Mouse (Mus musculus) hindbrain, embryonic 14.5 days (tissue): Measurements from ENCODE around the gene Cgn. TPM values are rescaled to one million over a fixed set of nuclear protein-coding genes. Genes with fewer than 3 reads are reported as not detected.

Source experiments
- ATAC-seq: fragments of 200-750 bp; cut with Nextera tagmentation; 2 replicates; pipeline ENCODE4 v1.8.0; 2017; ENCODE audit warnings: moderate number of reproducible peaks, mild to moderate bottlenecking, moderate TSS enrichment, moderate library complexity; ENCODE audit not compliant: low FRiP score
- DNase-seq: peaks from one replicate; pipeline ENCODE4 v3.0.0-alpha.2; 2015; ENCODE audit warnings: low spot score
- H3K27ac ChIP-seq: fragments of 300-500 bp; sonication (generic); 2 replicates; pipeline ENCODE4 v1.5.1; 2014; ENCODE audit warnings: mild to moderate bottlenecking, moderate library complexity
- H3K27me3 ChIP-seq: fragments of 300-500 bp; sonication (generic); 2 replicates; pipeline ENCODE4 v1.6.1; 2014; ENCODE audit warnings: mild to moderate bottlenecking, low read length, mixed read lengths; ENCODE audit not compliant: control insufficient read depth, insufficient read depth
- H3K36me3 ChIP-seq: fragments of 300-500 bp; sonication (generic); replicated peaks from 2 replicates; pipeline ENCODE4 v1.6.1; 2014; ENCODE audit not compliant: control insufficient read depth, insufficient read depth
- H3K4me1 ChIP-seq: fragments of 300-500 bp; sonication (generic); replicated peaks from 2 replicates; pipeline ENCODE4 v1.6.1; 2014; ENCODE audit warnings: antibody characterized with exemption, low read length, mixed read lengths; ENCODE audit not compliant: control insufficient read depth, insufficient read depth
- H3K4me2 ChIP-seq: fragments of 300-500 bp; sonication (generic); replicated peaks from 2 replicates; pipeline ENCODE4 v1.6.1; 2014; ENCODE audit warnings: mild to moderate bottlenecking, moderate library complexity
- H3K4me3 ChIP-seq: fragments of 300-500 bp; sonication (generic); replicated peaks from 2 replicates; pipeline ENCODE4 v1.5.1; 2014; ENCODE audit warnings: mild to moderate bottlenecking, low read length
- H3K9ac ChIP-seq: fragments of 300-500 bp; sonication (generic); 2 replicates; pipeline ENCODE4 v1.6.1; 2014
- H3K9me3 ChIP-seq: fragments of 300-500 bp; sonication (generic); 2 replicates; pipeline ENCODE4 v1.6.1; 2016; ENCODE audit warnings: low read length; ENCODE audit not compliant: control insufficient read depth
- WGBS: fragments of 180-500 bp; shearing (Covaris S2); extraction: QIAGEN DNeasy Blood & Tissue Kit; methylation state at CpG from one replicate; pipeline ENCODE4 v1.1.7; 2014; 5-methylcytosine and 5-hydroxymethylcytosine counted together
- polyA plus RNA-seq: library from polyadenylated mRNA; unstranded; fragments of >200 nt; fragmentation: Nextera tagmentation; extraction: Ambion mirVana; gene quantifications from 2 replicates; pipeline ENCODE4 v1.2.1, GENCODE M21; 2014

Cgn gene
- polyA plus RNA-seq, 1 experiment from 2014 or later: 8.8 TPM

- H3K27me3 ChIP-seq: no peaks in the 10 kb centered on the region
- H3K4me1 ChIP-seq: no peaks in the 10 kb centered on the region
- no peak overlapping the region for H3K9ac ChIP-seq
- H3K4me3 ChIP-seq: no peak overlapping the region
- H3K36me3 ChIP-seq: no peaks in the 10 kb centered on the region
- WGBS: 58% methylated on average over 7 of the region's 7 CpGs
- H3K4me2 ChIP-seq: no peak overlapping the region
- ATAC-seq (no peak), DNase-seq (no peak)
- H3K27ac ChIP-seq: no peak overlapping the region
- no peaks in the 10 kb centered on the region for H3K9me3 ChIP-seq
These were observed 9.4 kb upstream of the Cgn start for GRCm38 (mm10) chr3:94795596-94796140.

- Histone ChIP-seq H3K27ac (no peak overlapping the region), H3K4me3 (no peak overlapping the region), H3K4me1 (no peaks in the 10 kb centered on the region), H3K36me3 (no peaks in the 10 kb centered on the region), H3K9me3 (no peaks in the 10 kb centered on the region), H3K4me2 (no peak overlapping the region), H3K9ac (no peak overlapping the region), H3K27me3 (no peaks in the 10 kb centered on the region)
- 55% methylated on average over 2 of the region's 2 CpGs for WGBS
- ATAC-seq (no peak), DNase-seq (no peak)
These were observed 8.1 kb upstream of the Cgn start for GRCm38 (mm10) chr3:94794359-94794758.

- no peaks in the 10 kb centered on the region for H3K4me1 ChIP-seq
- DNase-seq (no peak), ATAC-seq (no peak)
- 96% methylated on average over 2 of the region's 2 CpGs for WGBS
- H3K36me3 ChIP-seq: no peaks in the 10 kb centered on the region
- H3K27me3 ChIP-seq: no peaks in the 10 kb centered on the region
- H3K4me3 ChIP-seq: no peak overlapping the region
- H3K9ac ChIP-seq: no peak overlapping the region
- H3K9me3 ChIP-seq: no peaks in the 10 kb centered on the region
- no peak overlapping the region for H3K4me2 ChIP-seq
- H3K27ac ChIP-seq: no peak overlapping the region
These were observed 7.4 kb upstream of the Cgn start for GRCm38 (mm10) chr3:94793672-94794071.

- 81% methylated on average over 2 of the region's 2 CpGs for WGBS
- Histone ChIP-seq H3K4me2 (no peak overlapping the region), H3K4me3 (no peak overlapping the region), H3K9ac (no peak overlapping the region), H3K4me1 (peaks cover 6% of the 10 kb centered on the region; the same call in 1 of the 2 replicates), H3K27me3 (no peaks in the 10 kb centered on the region), H3K27ac (no peak overlapping the region), H3K36me3 (no peaks in the 10 kb centered on the region), H3K9me3 (no peaks in the 10 kb centered on the region)
- ATAC-seq (no peak), DNase-seq (no peak)
These were observed 6.0 kb upstream of the Cgn start for GRCm38 (mm10) chr3:94792258-94792657.

- Histone ChIP-seq H3K27ac (no peak overlapping the region), H3K9me3 (no peaks in the 10 kb centered on the region), H3K36me3 (no peaks in the 10 kb centered on the region), H3K4me2 (no peak overlapping the region), H3K4me1 (peaks cover 17% of the 10 kb centered on the region; the same call in 1 of the 2 replicates), H3K9ac (no peak overlapping the region), H3K4me3 (no peak overlapping the region), H3K27me3 (no peaks in the 10 kb centered on the region)
- ATAC-seq (no peak), DNase-seq (no peak)
- WGBS: 79% methylated on average over 2 of the region's 2 CpGs
These were observed 3.2 kb upstream of the Cgn start for GRCm38 (mm10) chr3:94789516-94789915.

- H3K9me3 ChIP-seq: no peaks in the 10 kb centered on the region
- no peak for ATAC-seq
- H3K27me3 ChIP-seq: no peaks in the 10 kb centered on the region
- no peak for DNase-seq
- no peaks in the 10 kb centered on the region for H3K36me3 ChIP-seq
- no peak overlapping the region for H3K9ac ChIP-seq
- peaks cover 17% of the 10 kb centered on the region; the same call in 1 of the 2 replicates for H3K4me1 ChIP-seq
- H3K4me3 ChIP-seq: no peak overlapping the region
- no peak overlapping the region for H3K27ac ChIP-seq
- no peak overlapping the region for H3K4me2 ChIP-seq
- 91% methylated on average over 1 of the region's 1 CpGs for WGBS
These were observed 2.8 kb upstream of the Cgn start for GRCm38 (mm10) chr3:94789071-94789470.

- Histone ChIP-seq H3K4me2 (peak overlapping the region; percentile 73), H3K36me3 (no peaks in the 10 kb centered on the region), H3K27me3 (no peaks in the 10 kb centered on the region), H3K9me3 (no peaks in the 10 kb centered on the region), H3K4me1 (peaks cover 17% of the 10 kb centered on the region; the same call in 1 of the 2 replicates), H3K27ac (peak overlapping the region; percentile 92), H3K9ac (peak overlapping the region; percentile 83), H3K4me3 (peak overlapping the region; percentile 50)
- WGBS: 2% methylated on average over 10 of the region's 11 CpGs
- DNase-seq: peak; percentile 56
- no peak for ATAC-seq
These were observed 959 bp upstream of the Cgn start for GRCm38 (mm10) chr3:94787122-94787780.

GRCm38 (mm10) chr3:94785958-94786357 is 334 bp downstream of the Cgn start:
- H3K27ac ChIP-seq: no peak overlapping the region
- WGBS: under 1% methylated on average over 14 of the region's 14 CpGs
- H3K36me3 ChIP-seq: no peaks in the 10 kb centered on the region
- peak overlapping the region; percentile 73 for H3K4me2 ChIP-seq
- DNase-seq (no peak), ATAC-seq (peak; percentile 75; the same call in 1 of the 2 replicates)
- H3K4me3 ChIP-seq: peak overlapping the region; percentile 50
- peaks cover 17% of the 10 kb centered on the region; the same call in 1 of the 2 replicates for H3K4me1 ChIP-seq
- H3K9ac ChIP-seq: peak overlapping the region; percentile 34
- no peaks in the 10 kb centered on the region for H3K9me3 ChIP-seq
- H3K27me3 ChIP-seq: no peaks in the 10 kb centered on the region

GRCm38 (mm10) chr3:94784171-94784701 is 2.1 kb downstream of the Cgn start:
- ATAC-seq: no peak
- Histone ChIP-seq H3K27ac (no peak overlapping the region), H3K27me3 (no peaks in the 10 kb centered on the region), H3K4me2 (no peak overlapping the region), H3K4me1 (peaks cover 17% of the 10 kb centered on the region; the same call in 1 of the 2 replicates), H3K9me3 (no peaks in the 10 kb centered on the region), H3K36me3 (no peaks in the 10 kb centered on the region), H3K4me3 (no peak overlapping the region), H3K9ac (no peak overlapping the region)
- 40% methylated on average over 5 of the region's 5 CpGs for WGBS
- no peak for DNase-seq
